Mouse (Mus musculus) heart, adult 2 months (tissue): ENCODE measurements at regions not wholly inside any gene's neighbourhood (a gene's known extent, or its start where the extent isn't known, plus 50 kb on each side); places are given as distances from the start of the nearest gene placed in this dataset.

ENCODE experiments used
- DNase-seq, 2 experiments: peaks; one replicate each; pipeline ENCODE4 v3.0.0; 2021
- H3K27ac ChIP-seq: fragments of 200-600 bp; 2 replicates; pipeline ENCODE4 v1.8.1; 2022
- H3K27me3 ChIP-seq: fragments of 200-500 bp; 2 replicates; pipeline ENCODE4 v1.6.1; 2012; ENCODE audit warnings: mild to moderate bottlenecking, low read length, inconsistent platforms, mixed read lengths; ENCODE audit not compliant: control insufficient read depth, insufficient read depth
- H3K36me3 ChIP-seq: fragments of 200-500 bp; 2 replicates; pipeline ENCODE4 v1.6.1; 2012; ENCODE audit warnings: low read length, inconsistent platforms; ENCODE audit not compliant: control insufficient read depth, insufficient read depth
- H3K4me1 ChIP-seq: fragments of 200-500 bp; 2 replicates; pipeline ENCODE4 v1.6.1; 2011; ENCODE audit warnings: low read length; ENCODE audit not compliant: control insufficient read depth, insufficient read depth
- H3K4me3 ChIP-seq: fragments of 200-600 bp; 2 replicates; pipeline ENCODE4 v1.8.1; 2022
- H3K79me2 ChIP-seq: fragments of 200-500 bp; replicated peaks from 2 replicates; pipeline ENCODE4 v1.6.1; 2012; ENCODE audit warnings: mild to moderate bottlenecking, inconsistent platforms, low read length, moderate library complexity, mixed read lengths; ENCODE audit not compliant: control insufficient read depth, insufficient read depth
- H3K9ac ChIP-seq: fragments of 200-500 bp; 2 replicates; pipeline ENCODE4 v1.6.1; 2012; ENCODE audit warnings: low read depth, mild to moderate bottlenecking, control low read depth, inconsistent platforms, low read length, mixed read lengths
- CTCF ChIP-seq: fragments of 200-600 bp; IDR thresholded peaks from 2 replicates; pipeline ENCODE4 v1.8.1; 2022; ENCODE audit warnings: antibody characterized with exemption, mild to moderate bottlenecking, moderate library complexity
- EP300 ChIP-seq: fragments of 200-500 bp; IDR thresholded peaks from 2 replicates; pipeline ENCODE4 v1.6.1; 2011; ENCODE audit warnings: low read depth, low read length, control low read depth; ENCODE audit not compliant: insufficient read depth
- POLR2A ChIP-seq: fragments of 200-500 bp; IDR thresholded peaks from 2 replicates; pipeline ENCODE4 v1.6.1; 2011; ENCODE audit warnings: mild to moderate bottlenecking, low read depth, low read length, control low read depth; ENCODE audit not compliant: insufficient read depth
- WGBS: fragments of 180-500 bp; shearing (Covaris S2); methylation state at CpG from one replicate; pipeline ENCODE4 v1.1.7; 2018; 5-methylcytosine and 5-hydroxymethylcytosine counted together
- intact Hi-C: fragments of 180-260 bp; cut with DNase I; formaldehyde crosslinking; loops from one replicate; pipeline ENCODE4 v1.15.1; 2025

DNA sequence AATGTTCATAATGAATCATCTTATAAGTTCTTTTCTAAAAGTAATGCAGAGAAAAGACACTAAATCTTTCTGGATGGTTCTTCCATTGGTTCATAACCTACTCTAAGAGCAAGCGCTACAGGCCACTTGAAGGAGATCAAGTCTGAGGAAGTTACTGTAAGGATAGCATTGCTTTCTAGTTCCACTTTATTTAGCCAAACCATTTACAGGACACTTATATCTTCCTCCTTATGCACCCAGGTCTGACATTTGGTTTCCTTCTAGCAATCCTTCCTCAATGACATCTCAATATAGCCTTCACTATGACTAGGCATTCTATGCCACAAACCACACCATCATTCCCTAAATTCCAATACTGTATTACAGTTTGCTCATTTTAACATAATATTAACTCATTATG is 316.0 kb downstream of the Gm11361 start:
- no peaks in the 10 kb centered on the region for H3K79me2 ChIP-seq
- WGBS: 93% methylated on average over 1 of the region's 1 CpGs
- intact Hi-C loops: no loop called here

DNA sequence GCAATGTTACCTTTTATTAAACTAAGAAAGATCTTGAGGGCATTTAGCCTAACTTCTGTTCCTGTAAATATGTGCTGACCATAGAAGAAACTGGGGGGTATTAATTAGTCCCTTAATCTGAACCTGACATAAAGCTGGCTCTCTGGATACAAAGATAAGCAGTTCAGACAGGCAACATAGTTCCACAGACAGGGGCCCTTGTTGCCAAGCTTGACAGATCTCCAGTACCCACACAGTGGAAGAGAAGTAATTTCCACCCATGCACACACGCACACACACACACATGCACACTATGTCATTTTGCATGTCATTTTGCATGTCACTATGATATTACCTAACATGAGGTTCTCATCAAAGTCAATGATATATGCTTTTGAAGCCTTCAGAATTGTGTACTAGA is 315.1 kb downstream of the Gm11361 start:
- 100% methylated on average over 1 of the region's 1 CpGs for WGBS

More for the DNA sequence above, 316.0 kb downstream of the Gm11361 start:
- TF ChIP-seq POLR2A: no peak
- TF ChIP-seq EP300: no peak
- no peak for TF ChIP-seq CTCF
- DNase-seq: no peak
- H3K36me3 ChIP-seq: no peaks in the 10 kb centered on the region
- H3K9ac ChIP-seq: no peak overlapping the region
- no peak overlapping the region for H3K4me3 ChIP-seq
- no peaks in the 10 kb centered on the region for H3K4me1 ChIP-seq
- H3K27ac ChIP-seq: no peak overlapping the region
- no peaks in the 10 kb centered on the region for H3K27me3 ChIP-seq

DNA sequence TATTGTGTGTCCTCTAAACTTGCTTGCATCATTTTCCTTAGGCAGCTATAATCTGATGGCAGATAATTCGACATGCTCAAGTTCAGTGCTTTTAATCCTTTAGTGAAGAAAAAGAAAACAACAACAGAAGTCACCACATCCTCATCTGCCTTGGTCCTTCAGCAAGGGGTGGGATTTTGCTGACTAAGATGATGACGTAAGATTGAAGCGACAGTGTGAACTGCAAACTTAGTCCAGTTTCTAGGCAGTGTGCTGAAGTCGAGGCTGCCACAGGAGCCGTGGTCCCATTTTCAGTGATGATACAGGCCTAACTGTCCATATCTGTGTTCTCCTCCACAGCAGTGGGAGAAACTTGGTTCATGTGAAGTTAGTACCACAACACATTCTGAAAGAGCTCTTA is 314.4 kb downstream of the Gm11361 start:
- TF ChIP-seq EP300 (no peak), CTCF (no peak), POLR2A (no peak)
- H3K79me2 ChIP-seq: no peaks in the 10 kb centered on the region
- 76% methylated on average over 5 of the region's 5 CpGs for WGBS
- no peak overlapping the region for H3K4me3 ChIP-seq
- H3K27me3 ChIP-seq: no peaks in the 10 kb centered on the region
- H3K36me3 ChIP-seq: no peaks in the 10 kb centered on the region
- no peak overlapping the region for H3K9ac ChIP-seq
- no peaks in the 10 kb centered on the region for H3K4me1 ChIP-seq
- H3K27ac ChIP-seq: no peak overlapping the region
- intact Hi-C loops: no loop called here
- DNase-seq: no peak

More for the DNA sequence above, 315.1 kb downstream of the Gm11361 start:
- Histone ChIP-seq H3K27ac (no peak overlapping the region), H3K4me1 (no peaks in the 10 kb centered on the region), H3K27me3 (no peaks in the 10 kb centered on the region), H3K9ac (no peak overlapping the region), H3K79me2 (no peaks in the 10 kb centered on the region), H3K4me3 (no peak overlapping the region), H3K36me3 (no peaks in the 10 kb centered on the region)
- DNase-seq: no peak
- intact Hi-C loops: no loop called here
- TF ChIP-seq POLR2A (no peak), CTCF (no peak), EP300 (no peak)

DNA sequence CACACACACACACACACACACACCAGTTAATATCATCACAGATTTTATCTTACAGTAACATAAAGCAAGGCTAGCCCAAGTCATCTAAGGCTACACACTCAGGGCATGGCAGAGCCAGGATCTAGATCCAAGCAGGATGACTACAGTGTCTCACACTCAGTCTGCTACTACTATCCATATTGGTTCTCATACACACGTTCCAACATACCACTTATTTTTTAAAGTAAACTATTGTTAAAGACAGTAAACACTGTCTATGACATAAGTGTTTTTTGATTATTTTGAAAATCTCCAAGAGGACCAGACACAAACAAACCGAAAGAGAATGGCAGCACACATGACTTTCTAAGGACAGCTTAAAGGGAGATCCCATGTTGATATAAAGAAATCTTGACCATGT is 306.3 kb downstream of the Gm11361 start:
- no peak overlapping the region for H3K27ac ChIP-seq
- no peaks in the 10 kb centered on the region for H3K27me3 ChIP-seq
- no peak for TF ChIP-seq POLR2A
- no peaks in the 10 kb centered on the region for H3K79me2 ChIP-seq
- 84% methylated on average over 2 of the region's 2 CpGs for WGBS
- no peaks in the 10 kb centered on the region for H3K36me3 ChIP-seq
- no peak for DNase-seq
- H3K9ac ChIP-seq: no peak overlapping the region
- H3K4me3 ChIP-seq: no peak overlapping the region
- intact Hi-C loops: no loop called here
- H3K4me1 ChIP-seq: no peaks in the 10 kb centered on the region

DNA sequence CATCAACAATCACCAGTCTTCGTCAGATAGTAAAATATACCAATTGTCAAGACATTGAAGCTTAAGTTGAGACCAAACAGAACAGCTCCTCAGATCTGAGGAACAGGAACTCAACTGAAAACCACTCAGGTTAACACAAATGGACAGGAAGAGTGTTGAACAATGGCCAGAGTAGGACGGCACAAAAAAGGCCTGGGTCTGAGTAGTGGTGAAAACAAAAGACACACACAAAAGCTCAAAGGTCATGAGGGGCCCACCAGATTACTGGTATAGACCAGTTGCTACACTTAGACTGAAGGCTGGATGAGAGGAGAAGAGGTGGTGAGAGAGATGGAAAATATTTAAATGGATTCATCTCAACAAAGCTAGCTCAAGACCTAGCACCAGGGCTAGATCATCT is 302.8 kb downstream of the Gm11361 start:
- H3K27ac ChIP-seq: no peak overlapping the region
- no peak for TF ChIP-seq POLR2A
- TF ChIP-seq EP300: no peak
- no peak for TF ChIP-seq CTCF
- H3K27me3 ChIP-seq: no peaks in the 10 kb centered on the region
- H3K9ac ChIP-seq: no peak overlapping the region
- H3K36me3 ChIP-seq: no peaks in the 10 kb centered on the region
- H3K79me2 ChIP-seq: no peaks in the 10 kb centered on the region
- DNase-seq: no peak
- no peak overlapping the region for H3K4me3 ChIP-seq
- intact Hi-C loops: no loop called here
- WGBS: 65% methylated on average over 2 of the region's 2 CpGs
- no peaks in the 10 kb centered on the region for H3K4me1 ChIP-seq

DNA sequence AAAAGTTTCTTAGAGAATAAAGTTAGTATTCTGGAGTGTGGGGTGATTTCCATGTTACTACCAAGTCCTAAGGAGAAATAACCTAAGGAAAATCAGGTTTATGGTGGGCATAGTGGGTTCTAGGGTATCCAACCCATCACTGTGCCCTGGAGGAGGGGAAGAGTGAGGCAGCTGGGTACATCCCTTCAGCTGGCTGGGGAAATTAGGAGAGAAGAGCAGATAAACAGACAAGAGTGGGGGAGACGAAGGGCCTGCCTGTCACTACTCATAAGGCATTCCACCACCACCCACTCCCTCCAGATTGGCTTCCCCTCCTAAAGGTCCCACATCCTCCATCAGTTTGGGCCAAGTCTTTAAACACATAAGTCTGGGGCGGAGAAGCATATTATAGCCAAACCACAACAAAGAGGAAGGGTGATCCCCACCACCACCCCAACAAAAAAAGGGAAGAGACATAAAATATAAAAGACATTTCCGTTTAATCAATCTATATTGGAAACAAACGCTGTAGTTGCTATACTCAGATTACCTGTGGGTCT is 299.8 kb downstream of the Gm11361 start:
- Histone ChIP-seq H3K4me3 (no peak overlapping the region), H3K27me3 (no peaks in the 10 kb centered on the region)

More for the DNA sequence above, 299.8 kb downstream of the Gm11361 start:
- H3K36me3 ChIP-seq: peaks cover 2% of the 10 kb centered on the region
- no peak for DNase-seq
- intact Hi-C loops: no loop called here
- H3K79me2 ChIP-seq: no peaks in the 10 kb centered on the region
- no peak overlapping the region for H3K9ac ChIP-seq
- no peak overlapping the region for H3K27ac ChIP-seq
- TF ChIP-seq EP300 (no peak), CTCF (no peak), POLR2A (no peak)
- H3K4me1 ChIP-seq: no peaks in the 10 kb centered on the region; the same call in 1 of the 2 replicates
- WGBS: 71% methylated on average over 4 of the region's 4 CpGs
